Mouse (Mus musculus) CH12.LX (cell line): ENCODE measurements around the gene Rab37. TPM values are rescaled to one million over a fixed set of nuclear protein-coding genes. Genes with fewer than 3 reads are reported as not detected.

ENCODE experiments used
- DNase-seq: peaks from one replicate; pipeline ENCODE4 v3.0.0-alpha.2; 2013; ENCODE audit errors: extremely low read depth
- H3K27ac ChIP-seq: 2 replicates; pipeline ENCODE4 v1.5.1; 2012; ENCODE audit warnings: low read depth, mild to moderate bottlenecking, control low read depth, moderate library complexity; ENCODE audit not compliant: insufficient read depth
- H3K27me3 ChIP-seq: replicated peaks from 2 replicates; pipeline ENCODE3; 2012; ENCODE audit warnings: inconsistent platforms
- H3K36me3 ChIP-seq, 2 experiments: replicated peaks in 1 of 2; 2 replicates each; pipeline versions ENCODE3 to v1.6.1; 2012; ENCODE audit warnings: inconsistent platforms in 1 of 2, low read length in 1 of 2, mild to moderate bottlenecking in 1 of 2, mixed read lengths in 1 of 2, moderate library complexity in 1 of 2; ENCODE audit not compliant: control insufficient read depth in 1 of 2, insufficient read depth in 1 of 2
- H3K4me1 ChIP-seq, 2 experiments: 2 replicates each; pipeline ENCODE4 v1.6.1; 2012; ENCODE audit warnings: inconsistent platforms in 1 of 2, moderate library complexity in 1 of 2; ENCODE audit not compliant: insufficient read depth in 2 of 2, control insufficient read depth in 1 of 2
- H3K4me2 ChIP-seq: 2 replicates; pipeline ENCODE4 v1.6.1; 2012; ENCODE audit warnings: low read depth, mild to moderate bottlenecking, control low read depth; ENCODE audit not compliant: poor library complexity, insufficient read depth, severe bottlenecking
- H3K4me3 ChIP-seq, 3 experiments: fragments of 150-350 bp in 1 of 3; sonication (generic) in 1 of 3; replicated peaks in 1 of 3; 2 replicates each; pipeline versions ENCODE3 to v1.5.1; 2011 to 2012; ENCODE audit warnings: low read depth in 2 of 3, low read length in 2 of 3, mild to moderate bottlenecking in 2 of 3, moderate library complexity in 2 of 3, control low read depth in 1 of 3, improper control_type of control experiment in 1 of 3, inconsistent platforms in 1 of 3, mixed read lengths in 1 of 3; ENCODE audit not compliant: poor library complexity in 1 of 3
- H3K79me2 ChIP-seq: replicated peaks from 2 replicates; pipeline ENCODE4 v1.6.1; 2012; ENCODE audit warnings: mild to moderate bottlenecking, moderate library complexity; ENCODE audit not compliant: control insufficient read depth, poor library complexity, insufficient read depth, severe bottlenecking; ENCODE audit errors: extremely low read depth
- H3K9ac ChIP-seq: 2 replicates; pipeline ENCODE4 v1.6.1; 2012; ENCODE audit warnings: low read depth, mild to moderate bottlenecking, control low read depth, moderate library complexity; ENCODE audit not compliant: insufficient read depth
- H3K9me3 ChIP-seq: replicated peaks from 2 replicates; pipeline ENCODE3; 2012; ENCODE audit warnings: low read length, inconsistent platforms, mixed read lengths
- BHLHE40 ChIP-seq: IDR thresholded peaks from 2 replicates; pipeline ENCODE4 v1.6.1; 2011; ENCODE audit warnings: mild to moderate bottlenecking, low read depth, low read length, improper control_type of control experiment
- CHD1 ChIP-seq: IDR thresholded peaks from 2 replicates; pipeline ENCODE4 v1.6.1; 2012; ENCODE audit warnings: low read depth, low read length, improper control_type of control experiment, inconsistent platforms
- CHD2 ChIP-seq: IDR thresholded peaks from 2 replicates; pipeline ENCODE4 v1.6.1; 2011; ENCODE audit warnings: low read length, improper control_type of control experiment
- CTCF ChIP-seq, 2 experiments: IDR thresholded peaks in 1 of 2; conservative IDR thresholded peaks in 1 of 2; 2 replicates each; pipeline ENCODE4 v1.5.1; 2011 to 2012; ENCODE audit warnings: low read depth in 2 of 2, low read length in 2 of 2, improper control_type of control experiment in 1 of 2, inconsistent platforms in 1 of 2, mild to moderate bottlenecking in 1 of 2, moderate library complexity in 1 of 2
- EP300 ChIP-seq: IDR thresholded peaks from 2 replicates; pipeline ENCODE4 v1.6.1; 2011; ENCODE audit warnings: low read length, improper control_type of control experiment
- ETS1 ChIP-seq: conservative IDR thresholded peaks from 2 replicates; pipeline ENCODE4 v1.6.1; 2012; ENCODE audit warnings: low read depth, mild to moderate bottlenecking, inconsistent platforms, low read length, improper control_type of control experiment, moderate library complexity
- IRF4 ChIP-seq: IDR thresholded peaks from 2 replicates; pipeline ENCODE4 v1.6.1; 2014; ENCODE audit warnings: low read depth, mild to moderate bottlenecking, inconsistent platforms, low read length, improper control_type of control experiment
- JUN ChIP-seq: IDR thresholded peaks from 2 replicates; pipeline ENCODE4 v1.6.1; 2011; ENCODE audit warnings: low read depth, mild to moderate bottlenecking, low read length, improper control_type of control experiment, moderate library complexity; ENCODE audit not compliant: insufficient read depth
- KAT2A ChIP-seq: IDR thresholded peaks from 2 replicates; pipeline ENCODE4 v1.6.1; 2012; ENCODE audit warnings: low read length, improper control_type of control experiment, inconsistent platforms; ENCODE audit not compliant: insufficient replicate concordance
- MAFK ChIP-seq: IDR thresholded peaks from 2 replicates; pipeline ENCODE4 v1.6.1; 2011; ENCODE audit warnings: low read length, improper control_type of control experiment; ENCODE audit not compliant: insufficient replicate concordance
- MEF2A ChIP-seq: IDR thresholded peaks from 2 replicates; pipeline ENCODE4 v1.6.1; 2014; ENCODE audit warnings: low read depth, mild to moderate bottlenecking, inconsistent platforms, low read length, improper control_type of control experiment, borderline replicate concordance
- MYC ChIP-seq: IDR thresholded peaks from 2 replicates; pipeline ENCODE4 v1.6.1; 2011; ENCODE audit warnings: low read depth, mild to moderate bottlenecking, improper control_type of control experiment, low read length
- NELFE ChIP-seq: IDR thresholded peaks from 2 replicates; pipeline ENCODE4 v1.6.1; 2011; ENCODE audit warnings: low read depth, low read length, improper control_type of control experiment
- POLR2A ChIP-seq: IDR thresholded peaks from 2 replicates; pipeline ENCODE4 v1.6.1; 2011; ENCODE audit warnings: low read depth, mild to moderate bottlenecking, improper control_type of control experiment, low read length
- RAD21 ChIP-seq: IDR thresholded peaks from 2 replicates; pipeline ENCODE4 v1.6.1; 2011; ENCODE audit warnings: low read depth, mild to moderate bottlenecking, low read length, improper control_type of control experiment, moderate library complexity
- SIN3A ChIP-seq: IDR thresholded peaks from 2 replicates; pipeline ENCODE4 v1.6.1; 2012; ENCODE audit warnings: low read length, improper control_type of control experiment, inconsistent platforms
- TBP ChIP-seq: conservative IDR thresholded peaks from 2 replicates; pipeline ENCODE4 v1.6.1; 2011; ENCODE audit warnings: low read depth, low read length, improper control_type of control experiment
- UBTF ChIP-seq: IDR thresholded peaks from 2 replicates; pipeline ENCODE4 v1.6.1; 2012; ENCODE audit warnings: low read depth, mild to moderate bottlenecking, inconsistent platforms, low read length, improper control_type of control experiment, moderate library complexity
- USF1 ChIP-seq: IDR thresholded peaks from 2 replicates; pipeline ENCODE4 v1.6.1; 2014; ENCODE audit warnings: low read depth, mild to moderate bottlenecking, inconsistent platforms, low read length, improper control_type of control experiment
- ZKSCAN1 ChIP-seq: IDR thresholded peaks from 2 replicates; pipeline ENCODE4 v1.6.1; 2012; ENCODE audit warnings: low read depth, inconsistent platforms, low read length, improper control_type of control experiment, borderline replicate concordance
- ZNF384 ChIP-seq: IDR thresholded peaks from 2 replicates; pipeline ENCODE4 v1.6.1; 2012; ENCODE audit warnings: low read depth, low read length, improper control_type of control experiment, inconsistent platforms
- dilution Hi-C: fragments of 300-500 bp; cut with MboI; formaldehyde crosslinking; loops from 2 replicates; pipeline ENCODE4 v1.14.3; 2020; ENCODE audit warnings: low sequenced_read_pairs; ENCODE audit not compliant: extremely low pct_unique_long_range_greater_than_20kb, extremely low pct_ligation_motif_present
- in situ Hi-C: fragments of 300-500 bp; cut with MboI; formaldehyde crosslinking; loops from 3 replicates; pipeline ENCODE4 v1.14.3; 2019; ENCODE audit warnings: low sequenced_read_pairs, low pct_ligation_motif_present, low pct_unique_long_range_greater_than_20kb, mixed read lengths
- polyA plus RNA-seq: library from polyadenylated mRNA; unstranded; fragments of >175 nt; gene quantifications from 2 replicates; pipeline ENCODE4 v1.2.1, GENCODE M21; 2012; ENCODE audit warnings: low read depth; ENCODE audit not compliant: insufficient read length
- total RNA-seq, 2 experiments: library from RNA; depleted of rRNA; stranded (reverse); fragments of 300-350 nt in 1 of 2; fragments of >200 nt in 1 of 2; gene quantifications; 2 replicates each; pipeline ENCODE4 v1.2.3; 2012 to 2014

The Rab37 gene
- total and polyA plus RNA-seq, 3 experiments: 2.0 to 3.6 (median 2.3) TPM

- Histone ChIP-seq H3K27me3 (peaks cover 82% of the 10 kb centered on the region), H3K4me3 (no peak overlapping the region), H3K27ac (no peak overlapping the region), H3K9ac (no peak overlapping the region), H3K4me2 (no peak overlapping the region), H3K9me3 (no peaks in the 10 kb centered on the region), H3K36me3 (no peaks in the 10 kb centered on the region), H3K4me1 (no peaks in the 10 kb centered on the region)
- no peak for DNase-seq
- dilution Hi-C loops: no loop called here
- TF ChIP-seq IRF4 (no peak), RAD21 (no peak), EP300 (no peak), MAFK (no peak), ZKSCAN1 (no peak), KAT2A (no peak), SIN3A (no peak), ZNF384 (no peak), MYC (no peak), MEF2A (no peak), CHD1 (no peak), NELFE (no peak), CHD2 (no peak), POLR2A (no peak), CTCF (conservative IDR thresholded peaks at IDR 0.05 in 1 of 2, IDR thresholded peaks at IDR 0.05 in 1 of 2; ENCODE audit: low read depth in 2 of 2, low read length in 2 of 2) (no peak), USF1 (no peak), BHLHE40 (no peak)
- TF ChIP-seq, all 38 proteins: peak for 0
- in situ Hi-C loops: loop anchor here (10.0 kb wide), 1 partner anchor 54 kb away; the partner anchor contains the start of gene Cd300c2
- H3K79me2 ChIP-seq: no peaks in the 10 kb centered on the region
These were observed 32.5 kb upstream of the Rab37 start for GRCm38 (mm10) chr11:115058701-115059100.

GRCm38 (mm10) chr11:115059797-115060196, 31.4 kb upstream of the Rab37 start:
- H3K4me3 ChIP-seq: no peak overlapping the region
- in situ Hi-C loops: loop anchor here (10.0 kb wide), 1 partner anchor 55 kb away; the partner anchor contains the start of gene Cd300c2

More at GRCm38 (mm10) chr11:115059797-115060196, 31.4 kb upstream of the Rab37 start:
- H3K27me3 ChIP-seq: peaks cover 83% of the 10 kb centered on the region
- no peak for TF ChIP-seq EP300
- no peak for TF ChIP-seq JUN
- no peak for TF ChIP-seq UBTF
- no peak for TF ChIP-seq ETS1
- no peak for TF ChIP-seq POLR2A
- no peak for TF ChIP-seq TBP
- TF ChIP-seq SIN3A: no peak
- H3K79me2 ChIP-seq: no peaks in the 10 kb centered on the region
- DNase-seq: no peak
- dilution Hi-C loops: no loop called here
- H3K4me1 ChIP-seq: no peaks in the 10 kb centered on the region
- H3K9ac ChIP-seq: no peak overlapping the region
- H3K4me2 ChIP-seq: no peak overlapping the region
- no peaks in the 10 kb centered on the region for H3K36me3 ChIP-seq
- no peaks in the 10 kb centered on the region for H3K9me3 ChIP-seq
- H3K27ac ChIP-seq: no peak overlapping the region
